Mouse (Mus musculus): ENCODE data around the gene Jam2. TPM values are rescaled to one million over a fixed set of nuclear protein-coding genes. Genes with fewer than 3 reads are reported as not detected.

The Jam2 gene
- polyA plus RNA-seq (2016; fragmentation: Nextera tagmentation; extraction: Ambion mirVana): 46.5 and 52.6 TPM in 2 replicates

- H3K27me3 ChIP-seq (ENCODE audit: insufficient read depth, poor library complexity, severe bottlenecking): no peaks in the 10 kb centered on the region
- DNase-seq (ENCODE audit: low spot score): peak; percentile 90
- H3K9me3 ChIP-seq: no peaks in the 10 kb centered on the region
- peaks cover 20% of the 10 kb centered on the region for H3K36me3 ChIP-seq
- WGBS: under 1% methylated on average over 42 of the region's 43 CpGs
- peaks cover 30% of the 10 kb centered on the region for H3K4me1 ChIP-seq (replicated peaks)
- H3K27ac ChIP-seq: peak within 1 kb of the TSS; percentile 97
- H3K4me3 ChIP-seq: peak within 1 kb of the TSS; percentile 81
Observed at GRCm38 (mm10) chr16:84774003-84774703, at the start of gene Jam2. Gene Jam2 (plus strand): TSS chr16:84774123.

- Histone ChIP-seq H3K4me1 (replicated peaks) (peaks cover 8% of the 10 kb centered on the region), H3K9me3 (no peaks in the 10 kb centered on the region), H3K27me3 (ENCODE audit: insufficient read depth, poor library complexity, severe bottlenecking) (no peaks in the 10 kb centered on the region), H3K36me3 (peaks cover 32% of the 10 kb centered on the region), H3K27ac (peak overlapping the region; percentile 91), H3K4me3 (peak overlapping the region; percentile 83)
- DNase-seq (ENCODE audit: low spot score): no peak
- WGBS: under 1% methylated on average over 15 of the region's 15 CpGs
Observed at GRCm38 (mm10) chr16:84734806-84735165, 39.1 kb upstream of the Jam2 start.

GRCm38 (mm10) chr16:84735166-84736105, 38.5 kb upstream of the Jam2 start, which contains the start of gene Mrpl39:
Gene Mrpl39 (minus strand): TSS chr16:84735742.
- H3K36me3 ChIP-seq: peaks cover 26% of the 10 kb centered on the region
- no peaks in the 10 kb centered on the region for H3K9me3 ChIP-seq
- H3K27ac ChIP-seq: peak within 1 kb of the TSS; percentile 91
- H3K4me1 ChIP-seq (replicated peaks): peaks cover 8% of the 10 kb centered on the region
- peak within 1 kb of the TSS; percentile 83 for H3K4me3 ChIP-seq
- DNase-seq (ENCODE audit: low spot score): peak; percentile 98
- WGBS: 2% methylated on average over 66 of the region's 66 CpGs
- no peaks in the 10 kb centered on the region for H3K27me3 ChIP-seq (ENCODE audit: insufficient read depth, poor library complexity, severe bottlenecking)

- Histone ChIP-seq H3K27ac (no peak overlapping the region), H3K9me3 (no peaks in the 10 kb centered on the region), H3K36me3 (peaks cover 6% of the 10 kb centered on the region; the same call in 1 of the 2 replicates), H3K4me3 (no peak overlapping the region), H3K27me3 (ENCODE audit: insufficient read depth, poor library complexity, severe bottlenecking) (no peaks in the 10 kb centered on the region), H3K4me1 (replicated peaks) (peaks cover 8% of the 10 kb centered on the region)
- no peak for DNase-seq (ENCODE audit: low spot score)
- 78% methylated on average over 3 of the region's 3 CpGs for WGBS
Observed at GRCm38 (mm10) chr16:84737358-84737757, 36.6 kb upstream of the Jam2 start.

- no peak for DNase-seq (ENCODE audit: low spot score)
- H3K9me3 ChIP-seq: no peaks in the 10 kb centered on the region
- no peaks in the 10 kb centered on the region for H3K36me3 ChIP-seq
- 80% methylated on average over 10 of the region's 10 CpGs for WGBS
- H3K4me1 ChIP-seq (replicated peaks): no peaks in the 10 kb centered on the region
- H3K27ac ChIP-seq: no peak overlapping the region
- H3K27me3 ChIP-seq (ENCODE audit: insufficient read depth, poor library complexity, severe bottlenecking): no peaks in the 10 kb centered on the region
- H3K4me3 ChIP-seq: no peak overlapping the region
Observed at GRCm38 (mm10) chr16:84744703-84745490, 29.0 kb upstream of the Jam2 start.

GRCm38 (mm10) chr16:84745721-84746306, 28.1 kb upstream of the Jam2 start:
- DNase-seq (ENCODE audit: low spot score): no peak
- no peaks in the 10 kb centered on the region for H3K36me3 ChIP-seq
- H3K4me1 ChIP-seq (replicated peaks): no peaks in the 10 kb centered on the region
- 75% methylated on average over 6 of the region's 6 CpGs for WGBS
- H3K4me3 ChIP-seq: no peak overlapping the region
- no peaks in the 10 kb centered on the region for H3K9me3 ChIP-seq
- no peaks in the 10 kb centered on the region for H3K27me3 ChIP-seq (ENCODE audit: insufficient read depth, poor library complexity, severe bottlenecking)
- no peak overlapping the region for H3K27ac ChIP-seq

- H3K36me3 ChIP-seq: no peaks in the 10 kb centered on the region
- no peaks in the 10 kb centered on the region for H3K9me3 ChIP-seq
- no peak for DNase-seq (ENCODE audit: low spot score)
- no peak overlapping the region for H3K27ac ChIP-seq
- H3K4me1 ChIP-seq (replicated peaks): peaks cover 8% of the 10 kb centered on the region
- no peaks in the 10 kb centered on the region for H3K27me3 ChIP-seq (ENCODE audit: insufficient read depth, poor library complexity, severe bottlenecking)
- H3K4me3 ChIP-seq: no peak overlapping the region
- 85% methylated on average over 8 of the region's 8 CpGs for WGBS
Observed at GRCm38 (mm10) chr16:84767956-84768355, 6.0 kb upstream of the Jam2 start.

- no peaks in the 10 kb centered on the region for H3K9me3 ChIP-seq
- DNase-seq (ENCODE audit: low spot score): no peak
- peak overlapping the region; percentile 30; the same call in 1 of the 2 replicates for H3K27ac ChIP-seq
- WGBS: 44% methylated on average over 4 of the region's 4 CpGs
- no peaks in the 10 kb centered on the region for H3K36me3 ChIP-seq
- peaks cover 12% of the 10 kb centered on the region for H3K4me1 ChIP-seq (replicated peaks)
- H3K27me3 ChIP-seq (ENCODE audit: insufficient read depth, poor library complexity, severe bottlenecking): no peaks in the 10 kb centered on the region
- no peak overlapping the region for H3K4me3 ChIP-seq
Observed at GRCm38 (mm10) chr16:84769182-84769581, 4.7 kb upstream of the Jam2 start.

GRCm38 (mm10) chr16:84769619-84770464, 4.1 kb upstream of the Jam2 start:
- Histone ChIP-seq H3K27ac (no peak overlapping the region; the same call in 1 of the 2 replicates), H3K9me3 (no peaks in the 10 kb centered on the region), H3K27me3 (ENCODE audit: insufficient read depth, poor library complexity, severe bottlenecking) (no peaks in the 10 kb centered on the region), H3K36me3 (no peaks in the 10 kb centered on the region), H3K4me3 (no peak overlapping the region), H3K4me1 (replicated peaks) (peaks cover 12% of the 10 kb centered on the region)
- WGBS: 87% methylated on average over 19 of the region's 19 CpGs
- no peak for DNase-seq (ENCODE audit: low spot score)

- H3K4me3 ChIP-seq: no peak overlapping the region
- H3K4me1 ChIP-seq (replicated peaks): peaks cover 19% of the 10 kb centered on the region
- H3K9me3 ChIP-seq: no peaks in the 10 kb centered on the region
- no peaks in the 10 kb centered on the region for H3K27me3 ChIP-seq (ENCODE audit: insufficient read depth, poor library complexity, severe bottlenecking)
- no peaks in the 10 kb centered on the region for H3K36me3 ChIP-seq
- WGBS: 88% methylated on average over 7 of the region's 7 CpGs
- no peak for DNase-seq (ENCODE audit: low spot score)
- no peak overlapping the region for H3K27ac ChIP-seq
Observed at GRCm38 (mm10) chr16:84770891-84771290, 3.0 kb upstream of the Jam2 start.

- Histone ChIP-seq H3K36me3 (no peaks in the 10 kb centered on the region), H3K27me3 (ENCODE audit: insufficient read depth, poor library complexity, severe bottlenecking) (no peaks in the 10 kb centered on the region), H3K27ac (peak overlapping the region; percentile 79), H3K9me3 (no peaks in the 10 kb centered on the region), H3K4me3 (no peak overlapping the region), H3K4me1 (replicated peaks) (peaks cover 25% of the 10 kb centered on the region)
- DNase-seq (ENCODE audit: low spot score): no peak
- WGBS: 94% methylated on average over 2 of the region's 2 CpGs
Observed at GRCm38 (mm10) chr16:84771461-84771860, 2.5 kb upstream of the Jam2 start.
